Mouse (Mus musculus) intestine, embryonic 15.5 days (tissue): ENCODE results near the gene Alkbh8. TPM values are rescaled to one million over a fixed set of nuclear protein-coding genes. Genes with fewer than 3 reads are reported as not detected.
"Not testable (repeated sequence)": the region's sequence is repeated elsewhere in the genome, so short reads cannot be mapped to it uniquely, and the experiment has no call there.

Experiments
- ATAC-seq: fragments of 200-750 bp; cut with Nextera tagmentation; 2 replicates; pipeline ENCODE4 v1.8.0; 2017; ENCODE audit warnings: moderate TSS enrichment, moderate library complexity
- H3K27ac ChIP-seq: fragments of 300-500 bp; sonication (generic); 2 replicates; pipeline ENCODE4 v1.5.1; 2015; ENCODE audit warnings: mild to moderate bottlenecking, inconsistent platforms
- H3K27me3 ChIP-seq: fragments of 300-500 bp; sonication (generic); replicated peaks from 2 replicates; pipeline ENCODE4 v1.6.1; 2015; ENCODE audit warnings: inconsistent platforms
- H3K36me3 ChIP-seq: fragments of 300-500 bp; sonication (generic); 2 replicates; pipeline ENCODE4 v1.6.1; 2015; ENCODE audit warnings: inconsistent platforms
- H3K4me1 ChIP-seq: fragments of 300-500 bp; sonication (generic); replicated peaks from 2 replicates; pipeline ENCODE4 v1.6.1; 2015; ENCODE audit warnings: inconsistent platforms
- H3K4me2 ChIP-seq: fragments of 300-500 bp; sonication (generic); replicated peaks from 2 replicates; pipeline ENCODE4 v1.6.1; 2015; ENCODE audit warnings: mild to moderate bottlenecking, inconsistent platforms
- H3K4me3 ChIP-seq: fragments of 300-500 bp; sonication (generic); replicated peaks from 2 replicates; pipeline ENCODE4 v1.5.1; 2015; ENCODE audit warnings: inconsistent platforms
- H3K9ac ChIP-seq: fragments of 300-500 bp; sonication (generic); 2 replicates; pipeline ENCODE4 v1.6.1; 2015; ENCODE audit warnings: inconsistent platforms
- H3K9me3 ChIP-seq: fragments of 300-500 bp; sonication (generic); 2 replicates; pipeline ENCODE4 v1.6.1; 2016; ENCODE audit warnings: inconsistent platforms
- WGBS: fragments of 180-500 bp; shearing (Covaris S2); methylation state at CpG from one replicate; pipeline ENCODE4 v1.1.7; 2015; 5-methylcytosine and 5-hydroxymethylcytosine counted together
- polyA plus RNA-seq: library from polyadenylated mRNA; unstranded; fragments of >200 nt; fragmentation: Nextera tagmentation; extraction: Ambion mirVana; gene quantifications from 2 replicates; pipeline ENCODE4 v1.2.1, GENCODE M21; 2015

Alkbh8 gene
- 21.0 and 21.5 TPM in 2 replicates for polyA plus RNA-seq

GRCm38 (mm10) chr9:3334962-3335767, at the start of gene Alkbh8:
Alkbh8 (plus strand) TSS chr9:3335140.
- Histone ChIP-seq H3K9ac (peak within 1 kb of the TSS; percentile 66), H3K36me3 (no peaks in the 10 kb centered on the region), H3K27ac (peak within 1 kb of the TSS; percentile 48; the same call in 1 of the 2 replicates), H3K4me3 (peak within 1 kb of the TSS; percentile 63), H3K27me3 (no peaks in the 10 kb centered on the region), H3K9me3 (no peaks in the 10 kb centered on the region), H3K4me1 (no peaks in the 10 kb centered on the region), H3K4me2 (peak within 1 kb of the TSS; percentile 57)
- WGBS = 4% methylated on average over 20 of the region's 20 CpGs
- ATAC-seq = peak; percentile 98

DNA sequence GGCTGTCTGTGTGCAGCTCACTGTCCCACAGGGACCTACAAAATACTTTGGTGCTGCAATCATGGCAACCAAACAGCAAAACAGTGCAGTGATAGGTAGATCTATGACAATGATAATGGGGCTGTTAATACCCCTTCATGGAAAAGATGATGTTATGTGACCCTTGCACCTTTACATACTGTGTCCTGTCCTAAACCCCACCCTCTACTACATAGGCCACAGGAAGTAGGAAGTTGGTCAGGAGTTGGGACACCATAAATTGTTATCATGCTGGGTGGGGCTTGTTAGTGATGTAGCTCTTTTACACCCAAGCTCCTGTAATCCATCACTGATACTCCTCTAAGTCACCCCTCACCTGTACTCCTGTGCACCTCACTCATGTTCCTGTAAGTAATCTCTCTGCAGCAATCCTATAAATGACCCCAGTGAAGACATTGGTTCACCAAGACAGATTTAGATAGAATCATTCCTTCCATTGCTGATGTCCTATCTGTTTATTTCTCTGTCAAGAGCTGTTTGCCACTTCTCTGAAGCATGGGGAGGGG, 25.6 kb upstream of the Alkbh8 start:
- H3K36me3 ChIP-seq = no peaks in the 10 kb centered on the region
- no peak overlapping the region for H3K27ac ChIP-seq
- no peaks in the 10 kb centered on the region for H3K9me3 ChIP-seq
- no peak overlapping the region for H3K9ac ChIP-seq
- no peaks in the 10 kb centered on the region for H3K27me3 ChIP-seq
- peak; percentile 34; the same call in 1 of the 2 replicates for ATAC-seq
- H3K4me3 ChIP-seq = no peak overlapping the region
- no peak overlapping the region for H3K4me2 ChIP-seq
- no peaks in the 10 kb centered on the region for H3K4me1 ChIP-seq

DNA sequence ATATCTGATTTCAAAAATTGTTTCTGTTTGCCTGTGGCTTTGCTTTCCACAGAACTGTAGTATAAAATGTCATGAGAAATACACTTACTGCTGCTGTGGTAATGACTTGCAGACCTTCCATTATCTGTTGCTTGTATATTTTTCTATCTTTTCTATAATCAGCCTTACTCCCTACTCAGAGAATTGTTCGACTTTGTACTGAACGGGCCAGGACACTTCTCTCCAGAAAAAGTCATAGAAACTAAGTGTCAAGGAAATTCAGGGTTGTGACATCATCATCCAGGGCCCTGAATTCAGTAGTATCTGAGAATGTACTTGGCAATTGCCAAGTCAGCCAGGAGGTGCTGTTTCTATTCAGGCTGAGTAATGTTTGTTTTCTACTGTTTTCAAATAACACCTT, 24.9 kb upstream of the Alkbh8 start:
- H3K9ac ChIP-seq = no peak overlapping the region

DNA sequence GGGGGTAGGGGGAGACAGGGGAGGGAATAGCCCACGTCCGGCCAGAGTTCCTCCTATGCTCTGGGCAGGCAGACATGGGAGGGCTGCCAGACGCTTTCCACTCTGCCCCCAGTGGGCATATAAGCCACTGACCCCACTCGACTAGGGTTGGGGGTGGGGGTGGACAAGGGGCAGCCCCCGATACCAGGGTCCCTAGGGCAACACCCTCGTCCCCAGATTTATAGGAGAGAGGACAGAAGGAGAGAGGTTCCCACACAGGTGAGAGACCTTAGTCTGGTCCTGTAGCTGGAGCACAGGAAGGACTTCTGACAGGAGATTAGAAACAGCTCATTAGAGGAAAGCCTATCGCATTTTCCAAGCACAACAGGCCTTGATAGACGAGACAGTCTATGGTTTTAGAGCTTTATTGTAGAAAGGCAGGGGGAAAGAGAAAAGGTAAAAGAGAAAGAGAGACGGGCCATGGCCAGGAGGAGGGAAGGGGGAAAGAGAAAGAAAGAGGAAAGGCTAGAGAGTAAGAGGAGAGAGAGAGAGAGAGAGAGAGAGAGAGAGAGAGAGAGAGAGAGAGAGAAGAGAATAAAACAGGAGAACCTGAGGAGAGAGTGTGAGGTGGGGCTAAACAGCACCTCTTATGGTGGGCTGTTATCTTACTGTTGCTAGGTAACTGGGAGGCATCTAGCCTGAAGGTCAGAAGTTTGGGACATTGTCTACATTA, 7.4 kb upstream of the Alkbh8 start:
- H3K4me3 ChIP-seq, H3K36me3 ChIP-seq, H3K27ac ChIP-seq, H3K9me3 ChIP-seq, H3K27me3 ChIP-seq, H3K4me1 ChIP-seq, H3K9ac ChIP-seq: not testable (repeated sequence)
- 37% methylated on average over 9 of the region's 9 CpGs for whole genome bisulfite sequencing
- peak overlapping the region; percentile 3; the same call in 1 of the 2 replicates for H3K4me2 ChIP-seq
- peak; percentile 35 for ATAC-seq

More for the DNA sequence above, 24.9 kb upstream of the Alkbh8 start:
- H3K36me3 ChIP-seq = no peaks in the 10 kb centered on the region
- WGBS = 76% methylated on average over 2 of the region's 2 CpGs
- no peak overlapping the region for H3K4me2 ChIP-seq
- no peak for ATAC-seq
- no peaks in the 10 kb centered on the region for H3K4me1 ChIP-seq
- H3K4me3 ChIP-seq = no peak overlapping the region
- H3K27ac ChIP-seq = no peak overlapping the region
- H3K9me3 ChIP-seq = no peaks in the 10 kb centered on the region
- no peaks in the 10 kb centered on the region for H3K27me3 ChIP-seq

DNA sequence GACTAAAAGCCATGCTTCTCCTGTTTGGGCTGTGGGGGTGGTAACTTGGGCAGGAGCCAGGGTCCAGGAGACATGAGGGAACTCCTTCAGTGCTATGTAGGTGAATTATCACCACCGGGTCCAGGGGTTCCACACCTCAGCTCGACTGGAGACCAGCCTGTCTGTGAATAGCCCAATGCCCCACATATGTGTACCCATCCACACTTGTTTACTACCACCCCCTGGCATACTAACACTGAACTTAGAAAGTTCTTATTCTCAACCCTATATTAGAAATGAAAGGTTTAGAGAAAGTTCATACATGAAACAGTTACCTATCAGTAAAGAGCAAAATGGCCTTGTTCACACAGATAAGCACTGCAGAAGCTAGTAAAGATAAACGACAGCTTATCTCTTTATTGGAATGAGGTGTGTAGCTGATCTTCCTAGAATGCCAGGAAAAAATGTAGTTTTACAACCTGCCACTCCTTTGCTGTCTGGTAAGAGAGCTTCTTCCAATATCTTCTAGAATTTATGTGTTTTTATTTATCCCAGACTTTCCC, 6.8 kb upstream of the Alkbh8 start:
- Histone ChIP-seq H3K27ac (no peak overlapping the region), H3K36me3 (no peaks in the 10 kb centered on the region), H3K9ac (no peak overlapping the region), H3K9me3 (no peaks in the 10 kb centered on the region), H3K4me1 (no peaks in the 10 kb centered on the region), H3K4me2 (peak overlapping the region; percentile 3; the same call in 1 of the 2 replicates), H3K4me3 (no peak overlapping the region), H3K27me3 (no peaks in the 10 kb centered on the region)
- WGBS = 24% methylated on average over 3 of the region's 3 CpGs
- peak; percentile 90 for ATAC-seq

DNA sequence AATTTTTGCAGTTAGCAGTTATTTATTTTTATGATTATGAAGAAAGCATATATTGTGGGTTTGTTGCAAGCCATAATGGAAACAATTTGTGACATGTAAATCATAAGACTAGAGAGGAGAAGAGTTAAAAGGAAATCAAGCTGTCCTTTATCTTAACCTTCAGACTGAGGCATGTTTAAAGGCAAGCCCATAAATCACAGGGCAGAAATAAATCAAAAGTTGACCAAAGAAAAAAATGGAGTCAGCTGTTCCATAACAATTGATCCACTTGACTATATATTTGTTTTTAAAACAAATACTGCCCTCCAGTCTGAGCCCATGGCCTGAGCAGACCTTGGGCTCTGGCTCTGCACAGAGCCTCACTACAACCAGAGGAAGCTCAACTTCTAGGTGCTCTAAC, 4.6 kb upstream of the Alkbh8 start:
- no peak overlapping the region for H3K4me2 ChIP-seq
- ATAC-seq = no peak
- H3K27me3 ChIP-seq = no peaks in the 10 kb centered on the region
- no peak overlapping the region for H3K27ac ChIP-seq
- H3K9me3 ChIP-seq = no peaks in the 10 kb centered on the region
- no peaks in the 10 kb centered on the region for H3K4me1 ChIP-seq
- no peaks in the 10 kb centered on the region for H3K36me3 ChIP-seq
- H3K4me3 ChIP-seq = no peak overlapping the region
- no peak overlapping the region for H3K9ac ChIP-seq

GRCm38 (mm10) chr9:3330737-3331384, 4.1 kb upstream of the Alkbh8 start:
- no peak overlapping the region for H3K27ac ChIP-seq
- no peaks in the 10 kb centered on the region for H3K9me3 ChIP-seq
- no peak for ATAC-seq
- no peaks in the 10 kb centered on the region for H3K36me3 ChIP-seq
- no peak overlapping the region for H3K9ac ChIP-seq
- H3K4me1 ChIP-seq = no peaks in the 10 kb centered on the region
- no peak overlapping the region for H3K4me2 ChIP-seq
- H3K27me3 ChIP-seq = no peaks in the 10 kb centered on the region
- H3K4me3 ChIP-seq = no peak overlapping the region
- WGBS = 88% methylated on average over 3 of the region's 3 CpGs

DNA sequence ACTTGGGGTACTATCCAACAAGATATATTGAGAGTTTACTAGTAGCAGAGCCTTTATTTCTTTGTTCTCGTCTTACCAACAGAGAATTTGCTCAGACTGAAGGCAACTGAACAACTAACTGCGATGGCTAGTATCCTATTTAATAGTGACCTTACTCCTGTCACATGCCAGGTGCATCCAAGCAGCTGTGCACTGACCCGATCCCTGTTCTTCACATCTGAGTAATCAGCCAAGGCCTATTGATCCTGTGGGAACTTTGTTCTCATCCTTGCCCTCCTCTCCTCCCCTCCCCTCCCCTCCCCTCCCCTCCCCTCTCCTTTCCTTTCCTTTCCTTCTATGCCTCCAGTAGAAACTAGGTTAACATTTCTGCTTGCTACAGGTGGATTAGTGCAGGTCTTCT, 1.7 kb downstream of the Alkbh8 start:
- 0 out of 2 replicates have a peak overlapping the region, but pooled peaks have one; percentile 17 for H3K4me2 ChIP-seq
- H3K4me1 ChIP-seq = no peaks in the 10 kb centered on the region
- ATAC-seq = no peak
- H3K27ac ChIP-seq = no peak overlapping the region
- H3K9me3 ChIP-seq = no peaks in the 10 kb centered on the region
- H3K27me3 ChIP-seq = no peaks in the 10 kb centered on the region
- 87% methylated on average over 3 of the region's 3 CpGs for WGBS
- no peak overlapping the region for H3K4me3 ChIP-seq
- 0 out of 2 replicates have a peak, but pooled peaks cover 4% of the 10 kb centered on the region for H3K36me3 ChIP-seq
- no peak overlapping the region for H3K9ac ChIP-seq

GRCm38 (mm10) chr9:3345136-3345535, 10.2 kb downstream of the Alkbh8 start:
- Histone ChIP-seq H3K9ac (no peak overlapping the region), H3K27ac (no peak overlapping the region), H3K4me3 (no peak overlapping the region), H3K36me3 (0 out of 2 replicates have a peak, but pooled peaks cover 17% of the 10 kb centered on the region), H3K4me2 (no peak overlapping the region), H3K27me3 (no peaks in the 10 kb centered on the region), H3K4me1 (no peaks in the 10 kb centered on the region), H3K9me3 (no peaks in the 10 kb centered on the region)
- ATAC-seq = no peak

- 90% methylated on average over 1 of the region's 1 CpGs for WGBS
- no peak overlapping the region for H3K4me3 ChIP-seq
- H3K36me3 ChIP-seq = 0 out of 2 replicates have a peak, but pooled peaks cover 13% of the 10 kb centered on the region
- no peak for ATAC-seq
- no peaks in the 10 kb centered on the region for H3K27me3 ChIP-seq
- no peak overlapping the region for H3K27ac ChIP-seq
- no peak overlapping the region for H3K4me2 ChIP-seq
- H3K9me3 ChIP-seq = no peaks in the 10 kb centered on the region
- no peak overlapping the region for H3K9ac ChIP-seq
- H3K4me1 ChIP-seq = no peaks in the 10 kb centered on the region
Measured at GRCm38 (mm10) chr9:3345967-3346366, 11.0 kb downstream of the Alkbh8 start.

DNA sequence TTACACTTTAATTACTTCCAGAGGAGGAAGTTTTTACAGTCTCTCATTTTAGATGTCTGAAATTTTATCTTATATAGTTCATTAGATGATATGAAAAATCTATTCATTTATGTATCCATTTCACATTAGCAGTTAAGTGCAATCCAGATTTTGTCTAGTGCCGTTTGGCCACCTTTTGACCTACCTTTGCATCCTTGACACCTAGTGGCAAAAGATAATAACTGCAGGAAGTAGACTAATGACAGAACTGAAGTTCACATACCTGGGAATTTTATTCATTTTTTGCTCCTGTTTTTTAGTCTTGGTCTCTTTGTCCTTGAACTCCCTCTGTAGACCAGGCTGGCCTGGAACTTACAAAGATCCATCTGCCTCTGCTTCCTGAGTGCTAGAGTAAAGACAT, 15.1 kb downstream of the Alkbh8 start:
- Histone ChIP-seq H3K9me3 (no peaks in the 10 kb centered on the region), H3K4me1 (no peaks in the 10 kb centered on the region), H3K4me2 (no peak overlapping the region), H3K27me3 (no peaks in the 10 kb centered on the region), H3K4me3 (no peak overlapping the region), H3K27ac (no peak overlapping the region), H3K9ac (no peak overlapping the region), H3K36me3 (0 out of 2 replicates have a peak, but pooled peaks cover 13% of the 10 kb centered on the region)
- ATAC-seq = no peak
- 68% methylated on average over 1 of the region's 1 CpGs for WGBS

DNA sequence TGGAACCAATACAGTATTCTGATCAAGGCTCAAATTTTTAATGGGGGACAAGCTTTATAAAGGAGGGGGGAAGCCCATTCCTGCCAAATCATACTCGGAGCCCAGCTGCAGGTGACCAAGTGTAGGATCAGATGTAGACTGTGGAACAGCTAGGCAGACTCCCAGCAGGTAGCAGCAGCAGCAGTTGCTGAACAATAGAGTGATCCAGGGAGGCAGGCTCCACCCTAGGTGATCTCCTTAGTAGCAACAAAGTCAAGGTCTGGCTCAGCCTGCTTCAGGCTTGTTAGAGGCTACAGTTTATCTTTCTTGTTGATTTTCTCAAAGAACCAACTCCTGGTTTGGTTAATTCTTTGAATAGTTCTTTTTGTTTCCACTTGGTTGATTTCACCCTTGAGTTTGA, 41.4 kb downstream of the Alkbh8 start:
- not testable (repeated sequence) for ATAC-seq, H3K4me2 ChIP-seq, H3K4me3 ChIP-seq, H3K9ac ChIP-seq, H3K9me3 ChIP-seq, H3K4me1 ChIP-seq, H3K36me3 ChIP-seq, H3K27ac ChIP-seq, H3K27me3 ChIP-seq
- 52% methylated on average over 1 of the region's 1 CpGs for WGBS
